Mouse (Mus musculus) telencephalon, adult 2 months (tissue): ENCODE data around the gene Iqce.

Experiments used
- DNase-seq: peaks from one replicate; pipeline ENCODE4 v3.0.0-alpha.2; 2011; ENCODE audit warnings: low read depth, low spot score

The Iqce gene

DNA sequence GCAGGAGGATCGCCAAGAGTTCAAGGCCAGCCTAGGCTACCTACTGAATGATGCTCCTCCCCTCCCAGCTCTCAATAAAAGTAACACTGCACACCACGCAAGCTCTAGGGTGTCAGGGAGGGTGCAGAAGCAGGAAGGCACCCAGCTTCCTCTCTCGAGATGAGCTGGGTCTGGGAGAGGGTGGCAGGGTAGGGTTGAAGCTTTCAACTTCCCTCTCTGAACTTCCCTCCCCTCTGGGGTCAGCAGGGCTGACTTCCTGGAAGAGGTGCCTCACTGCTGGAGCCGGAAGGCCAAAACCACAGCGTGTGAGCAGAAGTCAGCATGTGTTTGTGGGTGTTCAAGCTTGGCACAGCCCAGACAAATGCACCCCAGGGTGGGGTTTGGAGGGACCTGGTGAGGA, 84.5 kb downstream of the Iqce start:
- no peak for DNase-seq

DNA sequence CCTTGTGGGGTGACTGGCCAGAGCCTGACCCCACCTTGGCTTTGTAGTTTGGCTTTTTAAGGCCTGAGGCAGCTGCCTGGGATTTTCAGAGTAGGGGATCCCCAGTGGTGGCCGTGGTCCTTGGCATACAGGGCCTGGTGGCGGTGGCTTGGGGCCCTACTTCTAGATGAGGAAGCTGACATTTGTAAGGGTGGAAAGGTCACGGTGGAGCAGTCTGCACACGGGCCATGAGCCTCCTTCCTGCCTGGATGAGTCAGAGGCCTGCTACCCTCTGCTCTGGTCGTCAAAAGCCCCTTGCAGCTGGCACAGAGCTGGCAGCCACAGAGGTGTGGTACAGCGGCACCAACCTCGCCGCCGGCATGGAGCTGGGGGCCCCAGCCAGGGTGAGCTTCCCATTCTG, 85.5 kb downstream of the Iqce start:
- no peak for DNase-seq

DNA sequence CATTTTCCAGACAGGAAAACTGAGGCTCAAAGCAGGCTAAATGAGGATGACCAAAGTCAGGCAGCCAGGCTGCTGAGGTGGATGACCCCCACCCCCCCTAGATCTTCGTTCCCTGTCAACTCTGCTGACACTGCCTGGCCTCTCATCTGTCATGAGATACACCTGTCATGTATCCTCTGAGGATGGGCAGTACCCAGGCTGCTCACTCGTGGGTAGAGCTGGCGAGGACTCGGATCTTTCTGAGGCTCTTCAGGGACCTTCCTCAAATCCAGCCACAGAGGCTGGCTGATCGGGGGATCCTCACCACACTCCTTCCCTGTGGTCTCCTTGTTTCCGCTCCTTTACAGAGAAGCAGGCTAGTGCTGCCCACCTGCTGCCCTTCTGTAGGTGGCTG, 86.1 kb downstream of the Iqce start:
- DNase-seq: no peak

DNA sequence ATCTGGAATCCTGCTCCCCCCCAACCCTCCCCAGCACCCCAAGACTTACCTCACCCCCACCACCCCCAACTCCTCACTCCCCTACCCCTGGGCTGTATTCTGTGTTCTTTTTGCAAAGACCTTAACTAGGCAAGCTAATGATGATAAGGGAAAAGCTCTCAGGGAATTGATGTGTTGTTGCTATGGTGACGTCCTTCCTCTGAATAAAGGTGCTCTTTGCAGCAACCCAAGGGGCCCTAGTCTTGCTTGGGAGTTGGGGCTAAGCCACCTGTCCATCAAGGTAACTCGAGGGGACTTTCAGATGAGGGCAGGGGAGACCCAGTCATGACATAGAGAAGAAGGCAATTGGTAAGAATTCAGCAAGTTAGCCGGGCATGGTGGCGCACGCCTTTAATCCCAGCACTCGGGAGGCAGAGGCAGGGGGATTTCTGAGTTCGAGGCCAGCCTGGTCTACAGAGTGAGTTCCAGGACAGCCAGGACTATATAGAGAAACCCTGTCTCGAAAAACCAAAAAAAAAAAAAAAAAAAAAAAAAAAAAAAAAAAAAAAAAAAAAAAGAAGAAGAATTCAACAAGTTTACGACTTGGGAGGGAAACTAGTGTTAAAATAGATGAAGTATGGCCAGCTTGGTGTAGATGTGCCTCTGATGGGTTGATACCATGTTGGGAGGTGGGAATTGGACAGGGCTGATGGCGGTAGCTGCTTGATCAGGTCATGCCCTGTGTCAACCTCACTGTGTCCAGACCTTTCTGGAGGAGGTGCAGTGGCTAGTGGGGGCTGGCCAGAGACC, 86.7 kb downstream of the Iqce start:
- no peak for DNase-seq

DNA sequence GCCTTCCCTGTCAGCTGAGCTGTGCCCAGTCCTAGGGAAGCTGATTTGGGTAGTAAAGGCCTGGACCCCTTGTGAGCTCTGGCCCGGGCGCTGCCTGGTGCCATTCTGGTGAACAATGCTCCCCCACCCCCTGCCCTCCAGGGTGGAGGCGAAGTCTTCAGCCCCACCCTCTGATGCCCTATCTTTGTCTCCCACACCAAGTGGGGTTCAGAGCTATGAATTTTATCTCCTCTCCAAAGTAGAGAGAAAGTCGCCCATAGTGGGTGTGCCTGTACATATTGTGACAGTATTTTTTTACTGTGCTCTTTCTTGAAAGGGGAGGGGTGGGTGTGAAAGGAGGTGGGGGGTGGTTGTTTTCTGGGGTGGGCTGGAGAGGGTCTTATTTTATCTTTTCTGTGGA, 87.3 kb downstream of the Iqce start:
- no peak for DNase-seq

DNA sequence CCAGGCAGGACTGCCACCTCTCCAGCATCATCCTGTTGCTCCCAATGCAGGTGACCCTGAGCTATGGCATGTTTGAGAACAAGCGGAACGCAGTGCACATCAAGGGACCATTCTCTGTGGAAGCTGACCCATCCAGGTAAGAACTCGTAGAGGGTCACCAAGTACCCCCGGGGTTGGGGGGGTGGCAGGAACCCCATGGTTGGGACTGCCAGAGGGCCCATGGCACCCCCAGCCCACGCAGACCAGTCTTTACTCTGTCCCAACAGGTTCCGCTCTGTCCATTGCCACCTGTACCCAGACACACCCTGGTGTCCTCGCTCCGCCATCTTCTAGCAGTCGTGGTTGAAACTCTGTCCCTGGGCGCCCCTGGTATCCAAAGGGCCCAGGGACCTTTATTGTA, 88.0 kb downstream of the Iqce start:
- DNase-seq: no peak

DNA sequence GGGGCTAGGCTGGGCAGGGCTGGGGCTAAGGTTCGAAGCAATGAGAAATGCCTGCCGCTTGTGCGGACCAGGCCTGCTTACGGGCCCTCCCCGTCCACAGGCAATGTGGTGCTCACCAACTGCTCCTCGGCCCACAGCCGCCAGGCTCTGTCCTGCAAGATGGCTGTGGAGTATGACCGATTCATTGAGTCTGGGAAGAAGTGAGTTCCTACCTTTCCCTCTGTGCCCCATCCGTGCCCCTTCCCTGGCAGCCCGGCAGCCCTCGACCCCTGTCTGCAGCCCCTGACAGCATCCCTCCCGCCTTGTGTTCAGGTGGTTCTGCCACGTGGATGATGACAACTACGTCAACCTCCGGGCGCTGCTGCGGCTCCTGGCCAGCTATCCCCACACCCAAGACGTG, 90.0 kb downstream of the Iqce start:
- DNase-seq: no peak
